Mouse (Mus musculus): ENCODE data around the gene Gadd45a.
A peak's percentile ranks its signal among the peaks of the same experiment; 100 is the strongest.

The Gadd45a gene

GRCm38 (mm10) chr6:67036837-67037628 is at the start of gene Gadd45a:
Gadd45a (minus strand) TSS chr6:67037457.
- peak; percentile 91 for DNase-seq (ENCODE audit: low spot score)

- no peak for DNase-seq (ENCODE audit: low spot score)
Measured at GRCm38 (mm10) chr6:67085850-67086437, 48.7 kb upstream of the Gadd45a start.

GRCm38 (mm10) chr6:67084465-67084864 is 47.2 kb upstream of the Gadd45a start:
- DNase-seq (ENCODE audit: low spot score), result no peak

- no peak for DNase-seq (ENCODE audit: low spot score)
Measured at GRCm38 (mm10) chr6:67081141-67081540, 43.9 kb upstream of the Gadd45a start.

- no peak for DNase-seq (ENCODE audit: low spot score)
Measured at GRCm38 (mm10) chr6:67078076-67078475, 40.8 kb upstream of the Gadd45a start.

GRCm38 (mm10) chr6:67077477-67077876 is 40.2 kb upstream of the Gadd45a start:
- DNase-seq (ENCODE audit: low spot score), result no peak

GRCm38 (mm10) chr6:67076348-67076747 is 39.1 kb upstream of the Gadd45a start:
- no peak for DNase-seq (ENCODE audit: low spot score)

- DNase-seq (ENCODE audit: low spot score), result no peak
Measured at GRCm38 (mm10) chr6:67074868-67075267, 37.6 kb upstream of the Gadd45a start.

GRCm38 (mm10) chr6:67073929-67074328 is 36.7 kb upstream of the Gadd45a start:
- DNase-seq (ENCODE audit: low spot score), result no peak

GRCm38 (mm10) chr6:67073446-67073845 is 36.2 kb upstream of the Gadd45a start:
- DNase-seq (ENCODE audit: low spot score), result peak; percentile 43

- DNase-seq (ENCODE audit: low spot score), result no peak
Measured at GRCm38 (mm10) chr6:67071615-67072014, 34.4 kb upstream of the Gadd45a start.

- no peak for DNase-seq (ENCODE audit: low spot score)
Measured at GRCm38 (mm10) chr6:67069800-67070315, 32.6 kb upstream of the Gadd45a start.

- no peak for DNase-seq (ENCODE audit: low spot score)
Measured at GRCm38 (mm10) chr6:67069219-67069762, 32.0 kb upstream of the Gadd45a start.

GRCm38 (mm10) chr6:67060057-67060456 is 22.8 kb upstream of the Gadd45a start:
- no peak for DNase-seq (ENCODE audit: low spot score)

- DNase-seq (ENCODE audit: low spot score), result no peak
Measured at GRCm38 (mm10) chr6:67057991-67058696, 20.9 kb upstream of the Gadd45a start.

- no peak for DNase-seq (ENCODE audit: low spot score)
Measured at GRCm38 (mm10) chr6:67057574-67057973, 20.3 kb upstream of the Gadd45a start.

- DNase-seq (ENCODE audit: low spot score), result no peak
Measured at GRCm38 (mm10) chr6:67056889-67057564, 19.8 kb upstream of the Gadd45a start.

GRCm38 (mm10) chr6:67056108-67056888 is 19.0 kb upstream of the Gadd45a start:
- no peak for DNase-seq (ENCODE audit: low spot score)

- no peak for DNase-seq (ENCODE audit: low spot score)
Measured at GRCm38 (mm10) chr6:67050063-67050462, 12.8 kb upstream of the Gadd45a start.

GRCm38 (mm10) chr6:67049695-67050038 is 12.4 kb upstream of the Gadd45a start:
- DNase-seq (ENCODE audit: low spot score), result no peak

Data from urinary bladder, postnatal 25 days (tissue).